Mouse (Mus musculus): ENCODE measurements at regions not wholly inside any gene's neighbourhood (a gene's known extent, or its start where the extent isn't known, plus 50 kb on each side); places are given as distances from the start of the nearest gene placed in this dataset.

DNA sequence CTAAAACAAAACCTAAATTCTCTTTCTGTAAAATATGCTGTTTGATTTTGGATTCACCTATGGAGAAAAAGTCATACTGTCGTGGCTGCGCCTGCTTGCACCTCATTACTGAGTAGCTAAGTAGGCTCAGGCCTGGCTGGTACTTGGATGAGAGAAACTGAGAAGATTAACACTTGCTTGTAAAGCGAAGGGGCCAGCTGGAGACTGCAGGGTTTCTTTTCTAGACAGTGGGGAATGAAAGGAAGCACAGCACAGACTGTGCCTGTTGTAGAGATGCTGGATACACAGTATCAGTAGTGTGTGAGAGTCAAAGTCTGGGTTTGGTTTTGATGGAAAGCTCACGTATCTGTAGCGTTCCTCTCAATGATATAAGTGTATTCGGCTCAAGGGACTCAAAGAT, 123.5 kb downstream of the Ackr3 start:
- Histone ChIP-seq H3K4me2 (no peak overlapping the region), H3K27ac (no peak overlapping the region), H3K4me1 (peaks cover 29% of the 10 kb centered on the region), H3K4me3 (replicated peaks) (no peak overlapping the region), H3K9ac (no peak overlapping the region), H3K36me3 (no peaks in the 10 kb centered on the region), H3K9me3 (replicated peaks) (no peaks in the 10 kb centered on the region), H3K27me3 (no peaks in the 10 kb centered on the region)
- no peak for ATAC-seq (replicated peaks; ENCODE audit: low FRiP score)
- WGBS: 74% methylated on average over 6 of the region's 6 CpGs

DNA sequence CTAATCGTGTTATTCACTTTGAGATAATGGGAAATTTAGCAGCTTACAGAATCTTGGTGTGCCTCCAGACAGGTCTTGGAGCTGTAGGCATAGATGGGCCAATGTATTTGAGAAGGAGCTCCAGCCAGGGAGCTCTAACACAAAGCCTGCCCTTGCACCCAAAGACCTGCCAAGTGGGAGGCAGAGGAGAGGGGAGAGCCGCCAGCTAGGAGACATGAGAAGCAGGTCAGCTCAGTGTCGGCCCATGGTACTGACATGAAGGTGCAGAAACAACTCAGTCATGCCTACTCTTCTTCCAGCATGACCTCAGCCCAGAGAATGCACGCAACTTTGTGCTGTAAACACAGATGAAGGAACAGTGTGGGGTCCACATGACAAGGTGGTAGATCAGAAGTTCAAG, 128.8 kb downstream of the Ackr3 start:
- Histone ChIP-seq H3K4me3 (replicated peaks) (no peak overlapping the region), H3K9ac (no peak overlapping the region), H3K27me3 (no peaks in the 10 kb centered on the region), H3K9me3 (replicated peaks) (no peaks in the 10 kb centered on the region), H3K36me3 (no peaks in the 10 kb centered on the region), H3K4me1 (peaks cover 43% of the 10 kb centered on the region), H3K27ac (0 out of 2 replicates have a peak overlapping the region, but pooled peaks have one; percentile 84), H3K4me2 (no peak overlapping the region)
- no peak for ATAC-seq (replicated peaks; ENCODE audit: low FRiP score)
- WGBS: 92% methylated on average over 4 of the region's 4 CpGs

DNA sequence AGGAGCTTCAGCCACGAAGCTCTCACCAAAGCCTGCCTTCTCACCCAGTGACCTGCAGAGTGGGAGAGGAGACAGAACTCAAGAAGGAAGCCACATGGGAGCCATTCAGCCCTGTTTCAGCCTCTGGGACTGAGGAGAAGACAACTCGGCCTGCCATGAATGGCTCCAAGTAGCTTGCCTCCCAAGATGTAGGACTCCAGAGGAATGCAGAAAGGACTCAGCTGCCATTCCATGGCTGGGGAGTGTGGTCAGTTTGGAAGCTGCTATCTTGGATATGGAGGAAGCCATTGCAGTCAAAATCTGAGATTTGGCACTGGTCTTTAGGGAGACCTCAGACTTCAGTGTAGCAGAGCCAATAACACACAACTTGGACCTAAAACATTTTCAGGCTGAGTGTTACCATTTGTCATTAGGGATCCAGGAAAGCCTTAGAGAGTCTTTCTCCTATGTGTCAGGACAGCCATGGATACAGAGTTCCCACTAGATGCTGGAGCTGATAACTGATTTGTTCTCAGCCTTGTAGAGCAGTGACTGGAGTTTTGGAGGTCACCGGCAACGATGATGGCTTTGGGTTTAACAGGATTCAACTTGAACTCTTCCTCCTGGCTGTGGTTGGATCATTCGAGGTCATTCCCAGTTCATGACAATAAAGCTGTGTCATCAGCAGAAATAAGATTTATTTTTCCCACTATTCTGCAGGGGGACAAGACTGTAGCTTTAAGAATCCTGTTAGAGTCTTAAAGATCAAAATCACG, 130.1 kb downstream of the Ackr3 start:
- no peak for ATAC-seq (replicated peaks; ENCODE audit: low FRiP score)
- Histone ChIP-seq H3K4me2 (no peak overlapping the region), H3K36me3 (no peaks in the 10 kb centered on the region), H3K9ac (no peak overlapping the region), H3K4me1 (peaks cover 51% of the 10 kb centered on the region), H3K4me3 (replicated peaks) (no peak overlapping the region), H3K27ac (peak overlapping the region; percentile 84), H3K27me3 (0 out of 2 replicates have a peak, but pooled peaks cover 3% of the 10 kb centered on the region), H3K9me3 (replicated peaks) (no peaks in the 10 kb centered on the region)
- 42% methylated on average over 6 of the region's 6 CpGs for WGBS

DNA sequence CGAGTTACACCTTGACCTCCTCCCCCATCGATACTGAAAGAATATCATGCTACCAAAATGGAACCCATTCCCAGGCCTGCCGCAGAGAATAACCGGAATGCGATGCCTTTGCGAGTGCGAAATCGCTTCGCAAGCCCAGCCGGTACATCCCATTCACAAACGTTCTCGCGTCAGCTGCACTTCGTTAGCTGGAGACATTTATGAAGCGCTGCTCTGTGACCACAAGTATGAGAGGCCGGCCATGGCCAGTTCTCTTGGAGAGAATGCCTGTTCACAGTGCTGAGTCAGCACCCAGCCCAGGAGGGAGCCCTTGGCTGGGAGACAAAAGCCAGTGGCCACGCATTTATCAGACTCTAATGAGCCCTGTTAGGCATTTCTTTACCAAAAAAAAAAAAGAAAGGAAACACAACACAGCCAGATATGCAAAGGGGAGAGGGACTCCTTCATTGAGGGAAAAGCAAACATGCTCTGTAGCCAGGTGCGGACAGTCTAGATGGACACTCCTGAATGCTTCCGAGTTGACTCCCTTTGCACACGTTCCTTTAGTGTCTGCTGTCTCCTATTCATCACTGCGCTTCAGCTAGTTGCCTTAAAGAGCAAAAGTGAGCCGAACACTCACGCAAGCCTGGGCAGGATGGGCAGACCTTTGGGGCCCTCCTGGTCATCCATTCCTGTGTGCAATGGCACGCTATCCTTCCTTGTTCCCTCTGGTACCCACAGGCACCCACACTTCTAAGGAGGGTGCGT, 131.4 kb downstream of the Ackr3 start:
- ATAC-seq (replicated peaks; ENCODE audit: low FRiP score): peak; percentile 87
- peak overlapping the region; percentile 43 for H3K4me2 ChIP-seq
- peak overlapping the region; percentile 84 for H3K27ac ChIP-seq
- no peaks in the 10 kb centered on the region for H3K9me3 ChIP-seq (replicated peaks)
- 0 out of 2 replicates have a peak, but pooled peaks cover 3% of the 10 kb centered on the region for H3K27me3 ChIP-seq
- H3K4me1 ChIP-seq: peaks cover 43% of the 10 kb centered on the region
- WGBS: 28% methylated on average over 25 of the region's 25 CpGs
- H3K4me3 ChIP-seq (replicated peaks): no peak overlapping the region; the same call in 1 of the 2 replicates
- no peak overlapping the region for H3K9ac ChIP-seq
- H3K36me3 ChIP-seq: no peaks in the 10 kb centered on the region

DNA sequence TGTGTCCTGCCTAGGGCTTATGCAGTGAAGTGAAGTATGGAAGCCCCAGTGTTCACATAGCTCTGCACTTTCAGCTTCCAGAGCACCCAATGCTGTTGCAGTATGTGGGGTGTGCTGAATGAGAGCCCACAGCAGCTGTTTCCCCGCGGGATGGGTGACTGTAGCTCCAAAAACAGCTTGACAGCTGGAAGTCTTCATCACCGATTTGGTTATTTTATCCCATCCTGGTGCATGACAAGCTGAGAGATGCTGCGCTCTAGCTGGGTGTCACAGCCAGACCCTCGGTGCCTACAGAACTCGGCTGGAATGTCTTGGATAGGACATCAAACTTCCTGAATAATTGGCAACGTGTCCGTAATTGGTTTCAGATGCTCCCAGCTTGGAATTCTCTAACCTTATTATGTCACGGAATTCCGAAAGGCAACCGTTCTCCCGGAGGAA, 134.1 kb downstream of the Ackr3 start:
- H3K9me3 ChIP-seq (replicated peaks): no peaks in the 10 kb centered on the region
- H3K4me2 ChIP-seq: no peak overlapping the region
- H3K27me3 ChIP-seq: 0 out of 2 replicates have a peak, but pooled peaks cover 3% of the 10 kb centered on the region
- H3K27ac ChIP-seq: no peak overlapping the region
- H3K4me1 ChIP-seq: peaks cover 47% of the 10 kb centered on the region
- H3K4me3 ChIP-seq (replicated peaks): no peak overlapping the region
- no peaks in the 10 kb centered on the region for H3K36me3 ChIP-seq
- no peak overlapping the region for H3K9ac ChIP-seq
- WGBS: 64% methylated on average over 12 of the region's 12 CpGs
- ATAC-seq (replicated peaks; ENCODE audit: low FRiP score): no peak

DNA sequence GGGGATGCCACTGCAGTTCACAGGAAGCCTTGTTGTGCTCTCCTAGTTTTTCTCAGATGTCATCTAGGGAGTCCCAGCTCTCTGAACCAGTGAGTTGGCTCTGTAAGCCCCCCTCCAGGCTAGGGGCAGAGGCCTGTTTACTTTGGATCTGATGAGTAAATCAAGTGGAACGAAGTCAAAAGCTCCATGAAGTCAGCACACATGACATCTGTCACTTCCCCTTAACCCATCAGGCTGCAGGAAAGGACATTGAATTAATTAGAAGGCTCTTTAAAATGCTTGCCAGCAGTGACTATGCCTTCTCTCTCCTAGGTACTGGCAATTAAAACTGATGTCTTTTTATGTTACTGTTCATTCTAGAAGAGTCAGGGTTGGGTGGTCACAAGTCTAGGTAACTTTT, 138.6 kb downstream of the Ackr3 start:
- Histone ChIP-seq H3K36me3 (no peaks in the 10 kb centered on the region), H3K4me3 (replicated peaks) (no peak overlapping the region), H3K9me3 (replicated peaks) (no peaks in the 10 kb centered on the region), H3K4me2 (no peak overlapping the region), H3K27me3 (0 out of 2 replicates have a peak, but pooled peaks cover 7% of the 10 kb centered on the region), H3K4me1 (peaks cover 15% of the 10 kb centered on the region; the same call in 1 of the 2 replicates), H3K9ac (no peak overlapping the region), H3K27ac (no peak overlapping the region)
- 0 out of 2 replicates have a peak, but pooled peaks have one; percentile 9 for ATAC-seq (replicated peaks; ENCODE audit: low FRiP score)
- 13% methylated on average over 1 of the region's 1 CpGs for WGBS

DNA sequence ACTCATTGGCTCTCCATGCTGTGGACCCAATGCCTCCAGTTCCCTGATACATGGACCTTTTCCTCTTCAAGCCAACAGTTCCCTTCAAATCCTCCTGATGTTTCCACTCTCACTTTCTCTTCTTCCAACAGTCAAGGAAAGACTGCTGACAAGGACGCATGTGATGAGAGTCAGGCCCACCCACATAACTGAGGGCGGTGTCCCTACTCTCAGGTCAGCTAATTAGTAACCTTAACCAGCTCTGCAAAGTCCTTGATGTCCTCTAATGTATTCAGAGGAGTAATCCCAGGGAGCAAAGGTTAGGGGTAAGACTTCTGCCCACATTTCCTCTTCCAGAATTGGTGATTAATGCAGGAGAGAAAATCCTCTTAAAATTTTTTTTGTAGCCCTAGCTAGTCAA, 139.7 kb downstream of the Ackr3 start:
- Histone ChIP-seq H3K4me2 (no peak overlapping the region), H3K9me3 (replicated peaks) (no peaks in the 10 kb centered on the region), H3K27me3 (0 out of 2 replicates have a peak, but pooled peaks cover 7% of the 10 kb centered on the region), H3K36me3 (no peaks in the 10 kb centered on the region), H3K4me3 (replicated peaks) (no peak overlapping the region), H3K4me1 (peaks cover 7% of the 10 kb centered on the region; the same call in 1 of the 2 replicates), H3K9ac (no peak overlapping the region), H3K27ac (no peak overlapping the region)
- WGBS: 31% methylated on average over 2 of the region's 2 CpGs
- ATAC-seq (replicated peaks; ENCODE audit: low FRiP score): 0 out of 2 replicates have a peak, but pooled peaks have one; percentile 46

DNA sequence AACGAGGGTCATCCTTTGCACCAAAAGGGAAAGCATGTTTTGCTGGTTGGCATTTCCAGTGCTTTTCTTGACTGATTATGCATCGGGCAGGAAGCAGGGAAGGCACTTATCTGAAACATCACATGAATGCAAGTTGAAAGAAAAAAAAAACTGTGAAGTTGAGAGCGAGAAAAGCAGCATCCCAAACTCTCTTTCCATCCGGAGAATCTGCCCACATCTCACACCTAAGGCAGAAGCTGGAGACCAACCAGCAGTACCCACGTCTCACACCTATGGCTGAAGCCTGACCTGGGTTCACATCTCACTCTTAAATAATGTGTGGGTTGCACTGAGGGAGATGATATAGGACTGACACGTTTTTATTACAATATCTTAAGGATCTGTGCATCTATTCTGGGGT, 143.3 kb downstream of the Ackr3 start:
- Histone ChIP-seq H3K9me3 (replicated peaks) (no peaks in the 10 kb centered on the region), H3K4me2 (no peak overlapping the region), H3K27me3 (0 out of 2 replicates have a peak, but pooled peaks cover 4% of the 10 kb centered on the region), H3K4me3 (replicated peaks) (no peak overlapping the region), H3K4me1 (peaks cover 7% of the 10 kb centered on the region), H3K36me3 (no peaks in the 10 kb centered on the region), H3K27ac (no peak overlapping the region), H3K9ac (no peak overlapping the region)
- no peak for ATAC-seq (replicated peaks; ENCODE audit: low FRiP score)
- 58% methylated on average over 6 of the region's 6 CpGs for whole genome bisulfite sequencing

DNA sequence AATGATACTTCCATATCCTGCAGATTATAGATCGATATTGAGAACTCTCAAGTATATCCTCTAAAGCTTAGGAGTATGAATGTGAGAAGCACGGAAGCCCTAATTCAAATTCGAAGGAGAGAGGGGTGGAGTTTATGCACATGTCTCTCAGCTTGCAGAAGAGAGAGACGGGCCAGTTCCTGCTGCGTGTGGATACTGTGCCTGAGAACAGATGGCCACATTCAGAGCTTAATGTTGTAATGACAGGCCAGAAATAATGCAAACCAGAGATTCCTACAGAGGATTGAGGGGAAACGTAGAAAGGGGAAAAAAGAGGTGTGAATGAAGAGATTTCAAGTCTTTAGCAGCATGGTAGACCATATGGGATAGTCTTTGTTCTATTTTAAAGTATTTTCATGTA, 145.8 kb downstream of the Ackr3 start:
- Histone ChIP-seq H3K27me3 (0 out of 2 replicates have a peak, but pooled peaks cover 4% of the 10 kb centered on the region), H3K36me3 (no peaks in the 10 kb centered on the region), H3K9me3 (replicated peaks) (no peaks in the 10 kb centered on the region), H3K4me3 (replicated peaks) (no peak overlapping the region), H3K4me1 (peaks cover 22% of the 10 kb centered on the region), H3K9ac (no peak overlapping the region), H3K4me2 (no peak overlapping the region), H3K27ac (no peak overlapping the region)
- 55% methylated on average over 6 of the region's 6 CpGs for WGBS
- no peak for ATAC-seq (replicated peaks; ENCODE audit: low FRiP score)

DNA sequence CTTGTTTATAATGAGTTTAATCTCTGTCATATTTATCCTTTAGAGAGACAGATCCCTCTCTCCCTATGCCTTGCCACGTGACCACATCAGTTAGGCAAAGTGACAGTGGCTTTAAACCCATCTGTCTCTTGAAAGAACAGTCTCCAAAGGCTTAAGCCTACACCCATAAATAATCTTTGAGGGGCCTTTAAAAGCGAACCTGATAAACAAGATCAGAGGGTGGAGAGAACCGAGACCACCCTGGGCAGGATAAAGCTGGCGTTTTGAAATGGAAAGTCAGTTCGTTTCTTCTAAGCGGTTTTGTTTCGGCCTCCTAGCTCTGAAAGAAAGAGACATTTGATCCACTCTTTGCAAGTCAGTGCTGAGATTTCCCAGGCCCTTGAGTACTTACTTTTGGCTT, 149.5 kb downstream of the Ackr3 start:
- Histone ChIP-seq H3K36me3 (no peaks in the 10 kb centered on the region), H3K9ac (no peak overlapping the region), H3K9me3 (replicated peaks) (no peaks in the 10 kb centered on the region), H3K27ac (no peak overlapping the region), H3K4me3 (replicated peaks) (no peak overlapping the region), H3K4me2 (no peak overlapping the region), H3K4me1 (peaks cover 22% of the 10 kb centered on the region), H3K27me3 (0 out of 2 replicates have a peak, but pooled peaks cover 3% of the 10 kb centered on the region)
- no peak for ATAC-seq (replicated peaks; ENCODE audit: low FRiP score)
- WGBS: 17% methylated on average over 7 of the region's 7 CpGs

DNA sequence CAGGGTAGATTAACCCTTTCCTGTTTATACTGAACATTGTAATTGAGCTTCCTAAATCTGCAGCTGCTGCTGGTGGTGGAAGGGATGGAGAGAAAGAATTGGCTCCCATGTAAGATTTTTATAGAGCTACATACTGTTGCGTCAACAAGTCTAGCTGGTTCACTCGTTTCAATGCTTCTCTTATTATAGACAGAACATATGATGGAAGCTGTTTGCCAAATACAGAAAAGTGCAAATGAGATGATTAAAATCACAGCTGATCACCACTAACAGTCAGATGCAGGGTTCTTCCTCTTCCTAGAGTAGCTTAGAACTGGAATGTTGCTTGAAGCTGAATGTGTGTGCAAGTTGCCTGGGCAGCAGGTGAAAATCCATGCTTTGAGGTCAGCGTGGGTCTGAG, 152.8 kb downstream of the Ackr3 start:
- peaks cover 27% of the 10 kb centered on the region for H3K4me1 ChIP-seq
- H3K9ac ChIP-seq: no peak overlapping the region
- WGBS: 84% methylated on average over 3 of the region's 3 CpGs
- H3K4me3 ChIP-seq (replicated peaks): no peak overlapping the region
- 0 out of 2 replicates have a peak, but pooled peaks cover 3% of the 10 kb centered on the region for H3K27me3 ChIP-seq
- no peak overlapping the region for H3K27ac ChIP-seq
- no peaks in the 10 kb centered on the region for H3K36me3 ChIP-seq
- ATAC-seq (replicated peaks; ENCODE audit: low FRiP score): no peak
- H3K9me3 ChIP-seq (replicated peaks): no peaks in the 10 kb centered on the region
- no peak overlapping the region for H3K4me2 ChIP-seq

DNA sequence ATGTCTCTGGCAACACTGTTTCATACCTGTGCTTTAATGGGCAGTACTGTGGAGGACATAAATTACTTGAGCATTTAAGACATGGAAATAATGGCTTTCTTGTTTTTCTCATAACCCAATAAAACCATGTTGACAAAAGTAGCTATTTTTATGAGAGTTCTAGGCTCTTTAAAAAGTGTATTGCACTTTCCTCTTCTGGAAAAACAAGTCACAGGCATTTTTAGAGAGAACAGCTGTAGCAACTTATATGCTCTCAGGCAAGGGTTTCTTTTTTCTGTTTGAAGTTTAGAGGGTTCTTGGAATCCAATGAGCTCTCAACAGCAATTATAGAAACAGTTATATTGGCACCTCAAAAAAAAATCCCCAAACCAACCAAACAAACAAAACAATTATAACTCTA, 153.6 kb downstream of the Ackr3 start:
- Histone ChIP-seq H3K9me3 (replicated peaks) (no peaks in the 10 kb centered on the region), H3K9ac (no peak overlapping the region), H3K4me3 (replicated peaks) (no peak overlapping the region), H3K27ac (no peak overlapping the region), H3K4me1 (peaks cover 20% of the 10 kb centered on the region), H3K27me3 (0 out of 2 replicates have a peak, but pooled peaks cover 3% of the 10 kb centered on the region), H3K36me3 (no peaks in the 10 kb centered on the region), H3K4me2 (no peak overlapping the region)
- no peak for ATAC-seq (replicated peaks; ENCODE audit: low FRiP score)

All from kidney, embryonic 15.5 days (tissue).